Mouse (Mus musculus): Measurements from ENCODE around the gene Asb8. TPM values are rescaled to one million over a fixed set of nuclear protein-coding genes. Genes with fewer than 3 reads are reported as not detected.

Gene Asb8
- polyA plus RNA-seq, 1 experiment from 2014 or later = 47.6 TPM

DNA sequence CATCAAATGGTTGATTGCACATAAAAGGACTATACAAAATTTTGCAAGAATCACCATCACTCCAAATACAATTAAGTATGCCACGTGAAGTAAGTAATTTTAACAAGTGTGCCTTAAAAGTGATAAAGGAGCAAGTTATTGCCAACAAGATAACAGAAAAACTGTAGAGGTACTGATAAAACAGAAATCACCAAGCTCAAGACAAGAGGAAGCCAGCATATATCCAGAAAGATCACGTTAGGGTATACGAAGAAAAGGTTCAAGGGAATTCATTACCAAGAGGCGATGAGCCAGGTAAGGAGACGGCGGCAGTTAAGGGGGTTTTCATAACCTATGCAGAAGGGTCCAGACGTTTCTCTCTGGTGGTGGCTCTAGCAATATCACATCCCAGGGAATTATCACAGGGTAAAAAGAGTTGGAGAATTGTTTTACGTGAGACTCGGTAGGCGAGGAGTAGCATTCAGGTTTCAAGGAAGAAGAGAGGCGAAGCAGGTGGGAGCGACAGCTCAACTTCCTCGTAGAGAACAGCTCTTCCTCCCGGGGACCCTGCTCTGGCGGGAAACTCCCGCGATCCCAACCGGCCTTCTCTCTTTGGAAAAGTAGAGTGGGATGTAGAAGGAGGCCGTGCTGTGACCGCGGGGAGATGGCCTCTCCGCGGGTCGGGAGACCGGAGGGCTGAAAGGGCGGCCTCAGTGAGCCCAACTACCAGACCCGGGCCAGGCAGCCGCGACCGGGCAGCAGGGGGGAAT, 72.9 kb downstream of the Asb8 start, which contains the start of gene Pfkm:
Pfkm (plus strand) TSS at position 218 of the 749 bp plus-strand sequence.
- no peaks in the 10 kb centered on the region for H3K36me3 ChIP-seq (ENCODE audit: control insufficient read depth, insufficient read depth, low read length)
- H3K9ac ChIP-seq (ENCODE audit: low read depth, low read length) = peak within 1 kb of the TSS; percentile 84
- DNase-seq (ENCODE audit: low spot score) = peak; percentile 10
- peak within 1 kb of the TSS; percentile 76 for H3K4me3 ChIP-seq (ENCODE audit: low read depth, low read length)
- peaks cover 4% of the 10 kb centered on the region; the same call in 1 of the 2 replicates for H3K4me1 ChIP-seq (replicated peaks; ENCODE audit: control insufficient read depth, insufficient read depth, low read length)
- peak; percentile 31; the same call in 1 of the 2 replicates for ATAC-seq (ENCODE audit: low FRiP score)
- H3K27ac ChIP-seq (ENCODE audit: low read depth, low read length) = peak within 1 kb of the TSS; percentile 95
- H3K27me3 ChIP-seq (ENCODE audit: control insufficient read depth, insufficient read depth, low read length) = no peaks in the 10 kb centered on the region
- WGBS = under 1% methylated on average over 30 of the region's 30 CpGs
- no peaks in the 10 kb centered on the region for H3K9me3 ChIP-seq (ENCODE audit: control insufficient read depth, low read length)
- peak within 1 kb of the TSS; percentile 65 for H3K4me2 ChIP-seq (replicated peaks; ENCODE audit: low read depth, low read length)

GRCm38 (mm10) chr15:98091841-98092240, 73.6 kb downstream of the Asb8 start:
- Histone ChIP-seq H3K27me3 (ENCODE audit: control insufficient read depth, insufficient read depth, low read length) (no peaks in the 10 kb centered on the region), H3K36me3 (ENCODE audit: control insufficient read depth, insufficient read depth, low read length) (no peaks in the 10 kb centered on the region), H3K9me3 (ENCODE audit: control insufficient read depth, low read length) (no peaks in the 10 kb centered on the region), H3K4me2 (replicated peaks; ENCODE audit: low read depth, low read length) (peak overlapping the region; percentile 65), H3K27ac (ENCODE audit: low read depth, low read length) (no peak overlapping the region), H3K9ac (ENCODE audit: low read depth, low read length) (no peak overlapping the region), H3K4me3 (ENCODE audit: low read depth, low read length) (peak overlapping the region; percentile 76), H3K4me1 (replicated peaks; ENCODE audit: control insufficient read depth, insufficient read depth, low read length) (peaks cover 4% of the 10 kb centered on the region; the same call in 1 of the 2 replicates)
- 33% methylated on average over 4 of the region's 4 CpGs for WGBS
- DNase-seq (ENCODE audit: low spot score) = no peak
- no peak for ATAC-seq (ENCODE audit: low FRiP score)

DNA sequence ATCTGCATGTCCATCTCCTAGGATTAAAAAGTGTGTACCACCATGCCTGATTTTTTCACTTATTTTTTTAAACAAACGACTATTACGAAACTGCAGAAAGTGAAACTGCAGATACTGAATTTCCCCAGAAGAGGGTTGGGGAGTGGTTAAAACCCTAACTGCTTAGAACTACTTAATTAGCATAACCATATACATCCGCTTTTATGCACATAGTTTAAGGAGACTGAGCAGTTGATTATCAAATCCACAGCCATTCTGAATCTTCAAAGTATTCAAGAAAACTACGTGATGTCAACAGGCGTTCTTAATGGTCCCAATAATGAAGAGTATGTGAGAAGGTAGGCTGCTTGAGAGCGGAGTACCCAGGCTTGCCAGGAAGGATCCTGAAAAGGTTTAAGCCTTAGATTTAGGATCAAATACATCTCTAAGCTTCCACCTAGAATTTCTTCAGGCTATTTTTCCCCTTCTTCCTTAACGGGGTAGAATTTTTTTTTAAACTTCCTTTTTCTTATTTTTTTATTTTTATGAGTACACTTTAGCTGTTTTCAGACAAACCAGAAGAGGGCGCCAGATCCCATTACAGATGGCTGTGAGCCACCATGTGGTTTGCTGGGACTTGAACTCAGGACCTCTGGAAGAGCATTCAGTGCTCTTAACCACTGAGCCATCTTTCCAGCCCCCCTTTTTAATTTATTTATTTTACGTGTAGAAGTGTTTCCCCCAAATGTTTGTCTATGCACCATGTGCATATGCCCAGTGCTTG, 75.8 kb downstream of the Asb8 start:
- WGBS = 80% methylated on average over 9 of the region's 9 CpGs
- H3K9me3 ChIP-seq (ENCODE audit: control insufficient read depth, low read length) = no peaks in the 10 kb centered on the region
- no peak overlapping the region for H3K9ac ChIP-seq (ENCODE audit: low read depth, low read length)
- H3K4me1 ChIP-seq (replicated peaks; ENCODE audit: control insufficient read depth, insufficient read depth, low read length) = peaks cover 4% of the 10 kb centered on the region; the same call in 1 of the 2 replicates
- H3K27me3 ChIP-seq (ENCODE audit: control insufficient read depth, insufficient read depth, low read length) = no peaks in the 10 kb centered on the region
- no peak overlapping the region for H3K4me2 ChIP-seq (replicated peaks; ENCODE audit: low read depth, low read length)
- DNase-seq (ENCODE audit: low spot score) (peak; percentile 46), ATAC-seq (ENCODE audit: low FRiP score) (no peak)
- no peak overlapping the region for H3K27ac ChIP-seq (ENCODE audit: low read depth, low read length)
- no peaks in the 10 kb centered on the region for H3K36me3 ChIP-seq (ENCODE audit: control insufficient read depth, insufficient read depth, low read length)
- no peak overlapping the region for H3K4me3 ChIP-seq (ENCODE audit: low read depth, low read length)

DNA sequence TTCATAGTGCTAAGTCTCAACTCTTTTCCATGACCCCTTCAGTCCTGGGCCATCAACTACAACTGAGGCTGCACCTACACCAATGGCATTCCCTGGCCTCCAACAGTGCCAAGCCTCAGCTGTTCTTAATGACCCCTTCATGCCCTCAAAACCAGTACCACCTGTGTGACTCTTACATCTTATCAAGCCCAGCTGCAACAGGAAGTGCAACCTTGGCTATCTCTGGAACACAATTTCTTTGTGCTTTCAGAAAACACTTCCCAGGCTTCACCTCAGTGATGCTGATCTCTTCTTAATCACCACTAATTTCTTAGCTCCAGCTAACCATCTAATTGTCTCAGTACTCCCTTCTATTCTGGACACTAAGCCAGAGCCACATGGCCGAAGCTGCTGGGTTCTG, 76.5 kb downstream of the Asb8 start:
- no peak overlapping the region for H3K4me2 ChIP-seq (replicated peaks; ENCODE audit: low read depth, low read length)
- H3K4me3 ChIP-seq (ENCODE audit: low read depth, low read length) = no peak overlapping the region
- no peak overlapping the region for H3K9ac ChIP-seq (ENCODE audit: low read depth, low read length)
- no peaks in the 10 kb centered on the region for H3K36me3 ChIP-seq (ENCODE audit: control insufficient read depth, insufficient read depth, low read length)
- 86% methylated on average over 1 of the region's 1 CpGs for WGBS
- no peaks in the 10 kb centered on the region for H3K9me3 ChIP-seq (ENCODE audit: control insufficient read depth, low read length)
- no peak for ATAC-seq (ENCODE audit: low FRiP score)
- no peaks in the 10 kb centered on the region for H3K27me3 ChIP-seq (ENCODE audit: control insufficient read depth, insufficient read depth, low read length)
- no peak for DNase-seq (ENCODE audit: low spot score)
- H3K27ac ChIP-seq (ENCODE audit: low read depth, low read length) = no peak overlapping the region
- H3K4me1 ChIP-seq (replicated peaks; ENCODE audit: control insufficient read depth, insufficient read depth, low read length) = peaks cover 4% of the 10 kb centered on the region; the same call in 1 of the 2 replicates

Other genes with a start within 250 kb of the Asb8 start
- 52.0 and 59.9 TPM in 2 replicates for gene Tmem106c, start 201.4 kb downstream of the Asb8 start, polyA plus RNA-seq (2014; fragmentation: Nextera tagmentation; extraction: Ambion mirVana)
- 128 and 132 TPM in 2 replicates for gene Col2a1, start 160.9 kb downstream of the Asb8 start, polyA plus RNA-seq (2014; fragmentation: Nextera tagmentation; extraction: Ambion mirVana)
- gene Pfkm, start 73.0 kb downstream of the Asb8 start, polyA plus RNA-seq (2014; fragmentation: Nextera tagmentation; extraction: Ambion mirVana) = 32.1 and 32.6 TPM in 2 replicates
- gene Senp1, start 71.9 kb downstream of the Asb8 start, polyA plus RNA-seq (2014; fragmentation: Nextera tagmentation; extraction: Ambion mirVana) = 40.6 and 41.5 TPM in 2 replicates
- 13.3 and 15.9 TPM in 2 replicates for gene Ccdc184, start 1.5 kb upstream of the Asb8 start, polyA plus RNA-seq (2014; fragmentation: Nextera tagmentation; extraction: Ambion mirVana)
- gene Olfr288, start 29.9 kb upstream of the Asb8 start, polyA plus RNA-seq (2014; fragmentation: Nextera tagmentation; extraction: Ambion mirVana) = not detected in 2 replicates
- not detected in 2 replicates for gene Gm44579, start 55.4 kb upstream of the Asb8 start, polyA plus RNA-seq (2014; fragmentation: Nextera tagmentation; extraction: Ambion mirVana)
- gene Olfr287, start 55.4 kb upstream of the Asb8 start, polyA plus RNA-seq (2014; fragmentation: Nextera tagmentation; extraction: Ambion mirVana) = not detected in 2 replicates
- not detected in 2 replicates for gene Olfr286, start 68.8 kb upstream of the Asb8 start, polyA plus RNA-seq (2014; fragmentation: Nextera tagmentation; extraction: Ambion mirVana)
- gene H1fnt, start 91.7 kb upstream of the Asb8 start, polyA plus RNA-seq (2014; fragmentation: Nextera tagmentation; extraction: Ambion mirVana) = not detected in 2 replicates
- 1.7 and 2.1 TPM in 2 replicates for gene Zfp641, start 130.5 kb upstream of the Asb8 start, polyA plus RNA-seq (2014; fragmentation: Nextera tagmentation; extraction: Ambion mirVana)
- gene Olfr285, start 151.7 kb upstream of the Asb8 start, polyA plus RNA-seq (2014; fragmentation: Nextera tagmentation; extraction: Ambion mirVana) = not detected in 2 replicates
- not detected in 2 replicates for gene Olfr284, start 175.4 kb upstream of the Asb8 start, polyA plus RNA-seq (2014; fragmentation: Nextera tagmentation; extraction: Ambion mirVana)
- gene Olfr283, start 215.3 kb upstream of the Asb8 start, polyA plus RNA-seq (2014; fragmentation: Nextera tagmentation; extraction: Ambion mirVana) = not detected in 2 replicates